Mouse (Mus musculus) heart, embryonic 11.5 days (tissue): Measurements from ENCODE around the gene Lama4. TPM values are rescaled to one million over a fixed set of nuclear protein-coding genes. Genes with fewer than 3 reads are reported as not detected.
A peak's percentile ranks its signal among the peaks of the same experiment; 100 is the strongest.

Source experiments
- ATAC-seq: fragments of 200-750 bp; cut with Nextera tagmentation; replicated peaks from 2 replicates; pipeline ENCODE4 v1.8.0; 2017; ENCODE audit warnings: moderate library complexity; ENCODE audit not compliant: insufficient number of reproducible peaks, low FRiP score, low TSS enrichment
- H3K27ac ChIP-seq: fragments of 300-500 bp; sonication (generic); 2 replicates; pipeline ENCODE4 v1.5.1; 2014; ENCODE audit warnings: mild to moderate bottlenecking, low read depth, low read length
- H3K27me3 ChIP-seq: fragments of 300-500 bp; sonication (generic); 2 replicates; pipeline ENCODE4 v1.6.1; 2014; ENCODE audit warnings: mild to moderate bottlenecking, low read length, mixed read lengths; ENCODE audit not compliant: control insufficient read depth, insufficient read depth
- H3K36me3 ChIP-seq: fragments of 300-500 bp; sonication (generic); 2 replicates; pipeline ENCODE4 v1.6.1; 2014; ENCODE audit warnings: mild to moderate bottlenecking, low read length, moderate library complexity, mixed read lengths; ENCODE audit not compliant: control insufficient read depth, insufficient read depth
- H3K4me1 ChIP-seq: fragments of 300-500 bp; sonication (generic); 2 replicates; pipeline ENCODE4 v1.6.1; 2014; ENCODE audit warnings: low read length; ENCODE audit not compliant: control insufficient read depth, insufficient read depth
- H3K4me2 ChIP-seq: fragments of 300-500 bp; sonication (generic); 2 replicates; pipeline ENCODE4 v1.6.1; 2014; ENCODE audit warnings: mild to moderate bottlenecking, moderate library complexity
- H3K4me3 ChIP-seq: fragments of 300-500 bp; sonication (generic); 2 replicates; pipeline ENCODE4 v1.5.1; 2014; ENCODE audit warnings: low read depth, low read length
- H3K9ac ChIP-seq: fragments of 300-500 bp; sonication (generic); 2 replicates; pipeline ENCODE4 v1.6.1; 2014; ENCODE audit warnings: mild to moderate bottlenecking, low read depth, low read length, moderate library complexity
- H3K9me3 ChIP-seq: fragments of 300-500 bp; sonication (generic); replicated peaks from 2 replicates; pipeline ENCODE4 v1.6.1; 2016; ENCODE audit warnings: low read length; ENCODE audit not compliant: control insufficient read depth
- WGBS: fragments of 180-500 bp; shearing (Covaris S2); extraction: QIAGEN DNeasy Blood & Tissue Kit; methylation state at CpG from one replicate; pipeline ENCODE4 v1.1.7; 2014; ENCODE audit not compliant: insufficient replicate concordance; 5-methylcytosine and 5-hydroxymethylcytosine counted together
- polyA plus RNA-seq: library from polyadenylated mRNA; unstranded; fragments of >200 nt; fragmentation: Nextera tagmentation; extraction: Ambion mirVana; gene quantifications from 2 replicates; pipeline ENCODE4 v1.2.1, GENCODE M21; 2014

Lama4 gene
- polyA plus RNA-seq, 1 experiment from 2014 or later: 91.8 TPM

DNA sequence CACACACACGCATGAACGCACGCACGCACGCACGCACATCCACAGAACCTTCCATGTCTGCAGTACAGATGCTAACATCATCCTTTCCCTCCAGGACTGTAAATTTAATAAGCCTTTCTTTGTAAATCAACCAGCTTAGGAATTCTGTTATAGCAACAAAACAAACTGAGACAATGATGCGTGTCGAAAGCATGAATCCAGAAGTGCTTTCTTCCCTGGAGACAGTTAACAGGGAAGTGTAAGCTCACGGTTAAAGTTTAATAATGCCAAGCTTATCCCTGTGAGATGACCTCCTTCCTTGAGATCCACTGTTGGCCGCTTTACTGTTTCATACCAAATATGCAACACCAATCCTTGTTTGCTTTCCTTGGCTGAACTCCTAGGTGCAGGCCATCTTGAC lies 133.4 kb downstream of the Lama4 start:
- Histone ChIP-seq H3K27me3 (no peaks in the 10 kb centered on the region), H3K9ac (no peak overlapping the region), H3K4me2 (no peak overlapping the region), H3K4me1 (no peaks in the 10 kb centered on the region), H3K9me3 (no peaks in the 10 kb centered on the region), H3K4me3 (no peak overlapping the region), H3K36me3 (peaks cover 35% of the 10 kb centered on the region), H3K27ac (no peak overlapping the region)
- 93% methylated on average over 10 of the region's 10 CpGs for WGBS
- ATAC-seq: no peak

DNA sequence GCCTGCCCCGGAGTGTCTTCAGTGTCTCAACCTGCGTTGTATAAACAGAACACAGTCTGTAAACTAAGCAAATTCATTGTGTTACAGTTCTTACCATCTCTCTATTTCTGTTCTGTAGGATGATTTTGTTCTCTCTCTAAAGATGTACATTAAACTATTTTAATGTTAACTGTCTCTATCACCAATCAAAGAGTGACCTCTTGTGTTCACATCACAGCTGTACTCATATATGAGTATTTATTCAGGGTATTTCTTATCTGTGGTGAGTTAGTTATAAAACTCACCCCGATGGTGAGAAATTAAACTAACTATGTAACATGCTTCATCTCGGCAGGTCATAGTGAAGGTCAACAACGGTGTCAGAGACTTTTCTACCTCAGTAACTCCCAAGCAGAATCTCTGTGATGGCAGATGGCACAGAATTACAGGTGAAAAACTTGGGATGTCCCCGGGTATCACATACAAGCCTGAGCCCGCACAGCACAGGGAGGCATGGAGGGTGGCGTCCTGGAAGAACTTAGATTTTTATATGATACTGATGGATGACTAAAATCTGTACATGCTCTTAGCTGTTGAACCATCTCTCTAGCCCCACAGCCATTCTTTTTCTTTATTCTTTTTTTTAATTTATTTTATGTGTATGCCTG lies 139.6 kb downstream of the Lama4 start:
- H3K36me3 ChIP-seq: peaks cover 16% of the 10 kb centered on the region
- 89% methylated on average over 8 of the region's 8 CpGs for WGBS
- H3K4me3 ChIP-seq: no peak overlapping the region
- no peaks in the 10 kb centered on the region for H3K27me3 ChIP-seq
- H3K9me3 ChIP-seq: no peaks in the 10 kb centered on the region
- H3K27ac ChIP-seq: no peak overlapping the region
- H3K4me2 ChIP-seq: no peak overlapping the region
- no peak for ATAC-seq
- no peak overlapping the region for H3K9ac ChIP-seq
- H3K4me1 ChIP-seq: no peaks in the 10 kb centered on the region

DNA sequence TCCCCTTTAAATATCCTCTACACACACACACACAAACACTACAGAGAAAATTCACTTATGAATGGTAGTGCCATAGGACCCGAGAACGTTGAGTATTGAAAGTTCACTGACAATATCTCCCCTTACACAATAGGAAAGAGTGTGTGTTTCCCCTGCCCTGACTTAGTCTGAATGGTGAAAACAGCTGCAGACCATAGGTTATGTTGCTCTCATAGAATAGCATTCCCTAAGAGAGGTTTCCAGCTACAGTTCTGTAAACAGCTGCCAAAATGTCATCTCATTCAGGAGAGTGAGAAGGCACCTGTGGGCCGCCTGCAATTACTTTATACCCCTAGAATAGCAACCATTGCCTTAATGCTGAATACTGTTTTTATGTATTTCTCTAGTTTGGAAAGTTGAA lies 141.1 kb downstream of the Lama4 start:
- peaks cover 23% of the 10 kb centered on the region for H3K36me3 ChIP-seq
- no peak overlapping the region for H3K4me2 ChIP-seq
- 63% methylated on average over 3 of the region's 3 CpGs for whole genome bisulfite sequencing
- no peak overlapping the region for H3K9ac ChIP-seq
- no peak overlapping the region for H3K27ac ChIP-seq
- no peaks in the 10 kb centered on the region for H3K27me3 ChIP-seq
- no peaks in the 10 kb centered on the region for H3K9me3 ChIP-seq
- H3K4me3 ChIP-seq: no peak overlapping the region
- no peaks in the 10 kb centered on the region for H3K4me1 ChIP-seq
- no peak for ATAC-seq

DNA sequence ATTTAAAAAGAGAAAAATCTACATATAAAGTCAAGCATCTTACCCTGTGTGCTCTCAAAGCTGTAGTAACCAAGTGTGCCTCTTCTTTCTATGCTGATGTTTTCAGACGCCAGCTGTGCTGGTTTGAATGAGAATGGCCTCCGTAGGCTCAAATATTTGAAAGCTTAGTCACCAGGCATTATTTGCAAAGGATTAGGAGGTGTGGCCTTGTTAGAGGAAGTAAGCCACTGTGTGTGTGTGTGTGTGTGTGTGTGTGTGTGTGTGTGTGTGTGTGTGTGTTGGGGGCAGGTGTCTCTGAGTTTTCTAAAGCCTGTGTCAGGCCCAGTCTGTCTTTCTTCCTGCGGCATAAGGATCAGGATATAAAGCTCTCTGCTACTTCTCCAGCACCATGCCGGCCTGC lies 141.6 kb downstream of the Lama4 start:
- Histone ChIP-seq H3K27me3 (no peaks in the 10 kb centered on the region), H3K9ac (no peak overlapping the region), H3K36me3 (peaks cover 24% of the 10 kb centered on the region), H3K27ac (no peak overlapping the region), H3K4me3 (no peak overlapping the region), H3K4me2 (no peak overlapping the region), H3K4me1 (no peaks in the 10 kb centered on the region), H3K9me3 (no peaks in the 10 kb centered on the region)
- ATAC-seq: no peak
- WGBS: 61% methylated on average over 4 of the region's 4 CpGs

DNA sequence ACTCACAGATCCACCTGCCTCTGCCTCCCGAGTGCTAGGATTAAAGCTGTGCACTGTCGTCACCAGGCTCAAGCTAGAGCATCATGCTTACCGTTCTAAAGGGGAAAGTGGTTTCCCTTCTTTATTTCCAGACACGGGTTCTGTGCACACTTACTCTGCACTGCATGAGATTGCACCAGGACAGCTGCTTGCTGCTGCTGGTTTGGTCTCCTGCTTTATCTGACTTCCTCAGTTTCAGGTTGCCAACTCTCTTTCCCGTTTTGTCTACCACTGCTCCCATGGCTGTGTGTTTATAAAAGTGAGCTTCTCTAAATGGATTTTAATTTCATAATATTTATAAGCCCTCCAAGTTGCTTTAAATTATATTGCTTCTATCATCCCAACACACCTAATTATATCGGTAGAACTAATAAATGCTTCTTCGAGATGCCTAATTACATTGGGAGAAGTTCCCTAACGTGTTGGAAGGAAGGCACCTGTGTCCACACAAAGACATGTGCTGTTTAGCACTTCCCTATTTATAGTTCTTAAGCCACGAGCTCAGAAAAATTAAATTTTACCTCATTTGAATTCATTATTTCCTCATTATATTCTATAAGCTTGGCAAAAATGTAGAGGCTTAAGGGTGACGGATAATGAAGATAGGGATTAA lies 143.6 kb downstream of the Lama4 start:
- Histone ChIP-seq H3K36me3 (peaks cover 17% of the 10 kb centered on the region), H3K9me3 (no peaks in the 10 kb centered on the region)

DNA sequence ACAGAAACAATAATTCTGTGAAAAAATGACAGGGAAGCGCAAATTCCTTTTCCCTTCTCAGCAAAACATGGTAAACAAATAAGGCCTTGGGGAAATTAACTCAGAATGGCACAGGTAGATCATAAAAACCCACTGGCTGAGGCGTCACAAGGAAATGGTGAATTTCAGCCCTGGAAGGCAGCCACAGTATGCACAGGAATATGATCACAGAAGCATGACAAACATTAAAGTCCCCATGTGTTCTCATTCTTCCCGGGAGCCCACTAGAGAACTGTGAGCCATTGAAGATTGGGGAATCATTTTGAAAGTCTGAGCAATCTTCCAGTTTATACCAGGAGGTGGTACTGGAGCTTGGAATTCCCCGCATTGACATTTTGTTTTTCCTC lies 144.2 kb downstream of the Lama4 start:
- Histone ChIP-seq H3K4me1 (no peaks in the 10 kb centered on the region), H3K27me3 (no peaks in the 10 kb centered on the region), H3K36me3 (peaks cover 17% of the 10 kb centered on the region), H3K4me2 (no peak overlapping the region), H3K9me3 (no peaks in the 10 kb centered on the region), H3K9ac (no peak overlapping the region), H3K4me3 (no peak overlapping the region), H3K27ac (no peak overlapping the region)
- no peak for ATAC-seq
- 66% methylated on average over 4 of the region's 4 CpGs for WGBS

More for the DNA sequence above, 143.6 kb downstream of the Lama4 start:
- Histone ChIP-seq H3K4me1 (no peaks in the 10 kb centered on the region), H3K4me3 (no peak overlapping the region), H3K4me2 (no peak overlapping the region), H3K9ac (no peak overlapping the region), H3K27me3 (no peaks in the 10 kb centered on the region), H3K27ac (no peak overlapping the region)
- WGBS: 65% methylated on average over 10 of the region's 10 CpGs
- no peak for ATAC-seq

DNA sequence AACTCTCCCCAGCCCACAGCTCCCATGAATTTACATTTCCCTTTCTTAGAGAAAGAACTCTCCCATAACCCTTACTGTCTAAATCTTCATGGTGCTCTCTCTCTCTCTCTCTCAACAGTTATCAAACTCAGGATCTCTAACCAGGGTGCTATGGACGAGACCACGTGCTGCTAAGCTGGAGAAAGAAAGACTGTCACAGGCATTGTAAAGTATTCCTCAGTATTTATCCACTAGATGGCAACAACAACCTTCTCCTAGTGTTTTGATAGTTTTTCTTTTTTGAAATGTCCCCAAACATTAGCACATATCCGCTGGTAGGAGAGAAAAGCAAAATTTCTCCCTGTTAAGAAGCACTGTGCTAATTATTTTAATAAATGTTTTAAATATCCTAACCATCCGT lies 156.1 kb downstream of the Lama4 start:
- Histone ChIP-seq H3K4me2 (no peak overlapping the region), H3K4me3 (no peak overlapping the region), H3K9me3 (no peaks in the 10 kb centered on the region), H3K27me3 (no peaks in the 10 kb centered on the region), H3K36me3 (no peaks in the 10 kb centered on the region), H3K4me1 (no peaks in the 10 kb centered on the region), H3K27ac (no peak overlapping the region), H3K9ac (no peak overlapping the region)
- ATAC-seq: no peak
- 29% methylated on average over 4 of the region's 4 CpGs for WGBS

DNA sequence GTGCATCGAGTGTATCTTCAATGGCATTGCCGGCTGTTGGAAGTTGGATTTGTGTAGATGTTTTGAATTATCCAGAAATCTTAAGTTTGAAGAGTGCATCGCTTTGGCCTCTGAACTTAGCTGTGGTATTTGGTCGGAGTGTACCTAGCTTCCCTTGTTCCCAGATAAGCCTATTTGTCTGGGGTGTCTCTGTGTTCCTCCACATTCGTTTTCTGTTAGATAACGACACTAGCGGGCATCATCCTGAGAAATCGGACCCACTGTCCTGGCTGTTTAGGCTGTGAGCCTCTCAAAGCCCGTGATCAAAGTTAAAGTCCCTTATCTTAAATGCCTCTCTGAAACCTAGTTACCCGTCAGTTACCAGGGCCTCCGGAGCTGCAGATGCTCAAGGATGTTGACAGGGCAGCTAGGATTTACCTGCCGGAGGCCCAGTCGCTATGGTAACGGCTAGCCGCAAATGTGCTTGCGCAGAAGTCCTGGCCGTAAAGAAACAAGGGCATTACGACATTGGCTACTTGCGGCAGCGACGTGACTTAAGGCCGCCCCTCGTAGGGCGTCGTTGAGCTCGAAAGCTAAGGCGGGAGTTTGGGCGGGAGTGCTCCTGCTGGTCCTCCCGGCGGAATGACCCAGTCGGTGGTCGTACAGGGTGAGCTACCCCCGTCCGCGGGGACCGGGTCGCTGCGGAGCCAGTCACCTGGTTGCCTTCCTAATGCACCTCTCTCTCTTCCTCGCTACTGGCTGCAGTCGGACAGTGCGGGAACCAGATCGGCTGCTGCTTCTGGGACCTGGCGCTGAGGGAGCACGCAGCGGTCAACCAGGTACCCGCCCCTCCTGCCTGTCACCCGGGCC lies 168.4 kb downstream of the Lama4 start, which contains the start of the genes Fam229b and Tube1:
TSS of gene Fam229b (minus strand) at position 453 of the 849 bp plus-strand sequence.
TSS of gene Tube1 (plus strand) at position 515 of the 849 bp plus-strand sequence.
- H3K27me3 ChIP-seq: no peaks in the 10 kb centered on the region

More for the DNA sequence above, 168.4 kb downstream of the Lama4 start, which contains the start of the genes Fam229b and Tube1:
- H3K27ac ChIP-seq: no peak within 1 kb of the TSS
- H3K4me2 ChIP-seq: peak within 1 kb of the TSS; percentile 78
- H3K36me3 ChIP-seq: 0 out of 2 replicates have a peak, but pooled peaks cover 2% of the 10 kb centered on the region
- peaks cover 6% of the 10 kb centered on the region; the same call in 1 of the 2 replicates for H3K4me1 ChIP-seq
- ATAC-seq: peak; percentile 90
- H3K9me3 ChIP-seq: no peaks in the 10 kb centered on the region
- H3K9ac ChIP-seq: peak within 1 kb of the TSS; percentile 76
- H3K4me3 ChIP-seq: peak within 1 kb of the TSS; percentile 78
- 4% methylated on average over 47 of the region's 47 CpGs for WGBS
